Mouse (Mus musculus): ENCODE data around the gene Sypl2.

DNA sequence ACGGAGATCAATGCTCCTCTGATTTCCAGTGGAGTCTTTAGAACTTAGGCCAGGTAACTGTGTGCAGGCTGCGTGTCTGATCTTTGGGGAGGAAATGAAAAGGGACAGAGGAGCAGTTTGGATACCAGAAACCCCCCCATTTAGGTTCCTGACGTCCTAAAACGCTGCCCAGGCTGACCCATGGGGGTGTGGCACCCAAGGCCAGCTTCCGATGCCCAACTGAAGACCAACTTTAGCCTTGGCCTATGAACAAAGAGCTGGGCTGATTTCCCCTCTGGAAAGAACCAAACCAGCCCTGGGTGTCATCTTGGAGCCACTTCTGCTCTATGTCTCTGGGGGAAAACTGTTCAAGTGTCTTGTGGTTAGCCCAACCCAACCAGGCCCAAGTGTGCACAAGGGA, 62.4 kb downstream of the Sypl2 start:
- TF ChIP-seq POLR2A (IDR thresholded peaks at IDR 0.05; ENCODE audit: low read depth, low read length) (no peak), CTCF (IDR thresholded peaks at IDR 0.05; ENCODE audit: extremely low read depth, insufficient read depth, insufficient read length, insufficient replicate concordance) (no peak)

Measured in spleen, adult 2 months (tissue).